9 mouse cellular contexts compared by ENCODE assay signal in genomic region chr13:83604320-83604719, GRCm38 (mm10).
DNase-seq lines count a peak whose midpoint lies in the region; ATAC-seq and TF ChIP-seq lines count a peak whose summit lies in the region.
"Had no signal": no experiment of that assay in that cellular context is flagged by ENCODE, and none has a peak within 500 bp of the region (broad histone marks: within the 10 kb centered on the region; RNA-seq: fewer than 3 reads in every experiment).

No protein-coding gene starts in this region.

- no peak overlapping the region for H3K4me3 ChIP-seq in embryonic facial prominence, embryonic 15.5 days (replicated peaks)
- no peak overlapping the region for H3K4me3 ChIP-seq in intestine, embryonic 16.5 days (ENCODE audit: low read length)
- H3K4me3 ChIP-seq in liver, postnatal 0 days (ENCODE audit: low read depth, low read length): no peak overlapping the region
- no peak overlapping the region for H3K4me3 ChIP-seq in liver, embryonic 11.5 days (ENCODE audit: low read depth, low read length)
- H3K4me3 ChIP-seq: neural tube, embryonic 12.5 days had no signal

- peak; percentile 70 for DNase-seq in adrenal gland, adult 2 months
- DNase-seq in adrenal gland, adult 18-20 months (ENCODE audit: low spot score in 2 of 2): no peak
- DNase-seq in left cerebral cortex, postnatal 4 days: peak; percentile 41
- DNase-seq in left cerebral cortex, postnatal 36 days (ENCODE audit: low spot score in 2 of 2): no peak
- DNase-seq in liver, postnatal 0 days: no peak
- no peak for DNase-seq in liver, embryonic 11.5 days (ENCODE audit: low spot score)

- no peaks in the 10 kb centered on the region for H3K27me3 ChIP-seq in embryonic facial prominence, embryonic 15.5 days
- H3K27me3 ChIP-seq in intestine, embryonic 16.5 days (replicated peaks; ENCODE audit: control insufficient read depth, insufficient read depth, low read length): no peaks in the 10 kb centered on the region
- H3K27me3 ChIP-seq in liver, postnatal 0 days (ENCODE audit: insufficient read depth, low read length): no peaks in the 10 kb centered on the region
- H3K27me3 ChIP-seq in liver, embryonic 11.5 days (replicated peaks; ENCODE audit: control insufficient read depth, insufficient read depth, low read length): no peaks in the 10 kb centered on the region
- H3K27me3 ChIP-seq: neural tube, embryonic 12.5 days had no signal

- intact Hi-C loops in left cerebral cortex, postnatal 4 days (cut with DNase I): no loop called here
- intact Hi-C loops in left cerebral cortex, postnatal 36 days (cut with DNase I): no loop called here

- H3K4me1 ChIP-seq in embryonic facial prominence, embryonic 15.5 days: peaks cover 27% of the 10 kb centered on the region
- H3K4me1 ChIP-seq in intestine, embryonic 16.5 days (ENCODE audit: control insufficient read depth, insufficient read depth, low read length): peaks cover 6% of the 10 kb centered on the region
- H3K4me1 ChIP-seq in liver, postnatal 0 days (ENCODE audit: insufficient read depth): no peaks in the 10 kb centered on the region; the same call in none of the 2 replicates
- 0 out of 2 replicates have a peak, but pooled peaks cover 2% of the 10 kb centered on the region for H3K4me1 ChIP-seq in liver, embryonic 11.5 days (replicated peaks; ENCODE audit: control insufficient read depth, insufficient read depth, low read length)

- 5% methylated on average over 3 of the region's 3 CpGs for WGBS in embryonic facial prominence, embryonic 15.5 days
- WGBS in intestine, embryonic 16.5 days: 16% methylated on average over 3 of the region's 3 CpGs
- 45% methylated on average over 3 of the region's 3 CpGs for WGBS in liver, postnatal 0 days (ENCODE audit: insufficient replicate concordance)
- WGBS in liver, embryonic 11.5 days: 64% methylated on average over 3 of the region's 3 CpGs

- H3K9ac ChIP-seq in embryonic facial prominence, embryonic 15.5 days: no peak overlapping the region
- H3K9ac ChIP-seq in intestine, embryonic 16.5 days (ENCODE audit: low read depth, low read length): no peak overlapping the region
- no peak overlapping the region for H3K9ac ChIP-seq in liver, postnatal 0 days (replicated peaks)
- no peak overlapping the region for H3K9ac ChIP-seq in liver, embryonic 11.5 days (ENCODE audit: low read depth, low read length)
- H3K9ac ChIP-seq: neural tube, embryonic 12.5 days had no signal

- TF ChIP-seq EP300 in liver, postnatal 0 days (IDR thresholded peaks at IDR 0.05; ENCODE audit: low read depth): no peak

- H3K4me2 ChIP-seq in embryonic facial prominence, embryonic 15.5 days (replicated peaks): no peak overlapping the region
- H3K4me2 ChIP-seq in intestine, embryonic 16.5 days (ENCODE audit: low read depth, low read length): no peak overlapping the region
- no peak overlapping the region for H3K4me2 ChIP-seq in liver, postnatal 0 days (ENCODE audit: low read depth, low read length)
- no peak overlapping the region for H3K4me2 ChIP-seq in liver, embryonic 11.5 days

- peak overlapping the region; percentile 78 for H3K27ac ChIP-seq in embryonic facial prominence, embryonic 15.5 days (replicated peaks)
- H3K27ac ChIP-seq in intestine, embryonic 16.5 days (ENCODE audit: low read length): no peak overlapping the region
- H3K27ac ChIP-seq in liver, postnatal 0 days (ENCODE audit: low read depth): no peak overlapping the region
- no peak overlapping the region for H3K27ac ChIP-seq in liver, embryonic 11.5 days (ENCODE audit: low read depth, low read length)
- H3K27ac ChIP-seq: neural tube, embryonic 12.5 days had no signal

- H3K9me3 ChIP-seq in embryonic facial prominence, embryonic 15.5 days (replicated peaks): no peaks in the 10 kb centered on the region
- H3K9me3 ChIP-seq in intestine, embryonic 16.5 days (ENCODE audit: control insufficient read depth, low read length): no peaks in the 10 kb centered on the region
- H3K9me3 ChIP-seq in liver, postnatal 0 days (ENCODE audit: low read length): no peaks in the 10 kb centered on the region
- no peaks in the 10 kb centered on the region for H3K9me3 ChIP-seq in liver, embryonic 11.5 days (ENCODE audit: control insufficient read depth, low read length)
- H3K9me3 ChIP-seq: neural tube, embryonic 12.5 days had no signal

- no peak for ATAC-seq in embryonic facial prominence, embryonic 15.5 days (ENCODE audit: insufficient number of reproducible peaks, low FRiP score, low TSS enrichment, low read depth)
- 0 out of 2 replicates have a peak, but pooled peaks have one; percentile 55 for ATAC-seq in intestine, embryonic 16.5 days
- ATAC-seq in liver, postnatal 0 days: no peak
- no peak for ATAC-seq in liver, embryonic 11.5 days (replicated peaks; ENCODE audit: low FRiP score)

- TF ChIP-seq CTCF in liver, postnatal 0 days (IDR thresholded peaks at IDR 0.05; ENCODE audit: low read depth): no peak

- H3K36me3 ChIP-seq in embryonic facial prominence, embryonic 15.5 days: no peaks in the 10 kb centered on the region
- H3K36me3 ChIP-seq in intestine, embryonic 16.5 days (ENCODE audit: control insufficient read depth, insufficient read depth, low read length): no peaks in the 10 kb centered on the region
- H3K36me3 ChIP-seq in liver, postnatal 0 days (replicated peaks; ENCODE audit: insufficient read depth, low read length): no peaks in the 10 kb centered on the region
- no peaks in the 10 kb centered on the region for H3K36me3 ChIP-seq in liver, embryonic 11.5 days (ENCODE audit: control insufficient read depth, insufficient read depth, low read length)
- H3K36me3 ChIP-seq: neural tube, embryonic 12.5 days had no signal

Comparison
In these comparisons a context has a peak if more than half of its experiments do, and no peak if none do; other contexts are left out.
1. DNase-seq: peak in adrenal gland, adult 2 months (single experiment) and left cerebral cortex, postnatal 4 days (single experiment); none in adrenal gland, adult 18-20 months (0 of 2), left cerebral cortex, postnatal 36 days (0 of 2), liver, postnatal 0 days (single experiment) and liver, embryonic 11.5 days (single experiment).